Mouse (Mus musculus) R1 (cell line): ENCODE data around the gene Dynlt1c.
"Not testable (repeated sequence)": the region's sequence is repeated elsewhere in the genome, so short reads cannot be mapped to it uniquely, and the experiment has no call there.

ENCODE experiments used
- DNase-seq: peaks from one replicate; pipeline ENCODE4 v3.0.0-alpha.2; 2018; ENCODE audit warnings: low read depth, low spot score

The Dynlt1c gene

DNA sequence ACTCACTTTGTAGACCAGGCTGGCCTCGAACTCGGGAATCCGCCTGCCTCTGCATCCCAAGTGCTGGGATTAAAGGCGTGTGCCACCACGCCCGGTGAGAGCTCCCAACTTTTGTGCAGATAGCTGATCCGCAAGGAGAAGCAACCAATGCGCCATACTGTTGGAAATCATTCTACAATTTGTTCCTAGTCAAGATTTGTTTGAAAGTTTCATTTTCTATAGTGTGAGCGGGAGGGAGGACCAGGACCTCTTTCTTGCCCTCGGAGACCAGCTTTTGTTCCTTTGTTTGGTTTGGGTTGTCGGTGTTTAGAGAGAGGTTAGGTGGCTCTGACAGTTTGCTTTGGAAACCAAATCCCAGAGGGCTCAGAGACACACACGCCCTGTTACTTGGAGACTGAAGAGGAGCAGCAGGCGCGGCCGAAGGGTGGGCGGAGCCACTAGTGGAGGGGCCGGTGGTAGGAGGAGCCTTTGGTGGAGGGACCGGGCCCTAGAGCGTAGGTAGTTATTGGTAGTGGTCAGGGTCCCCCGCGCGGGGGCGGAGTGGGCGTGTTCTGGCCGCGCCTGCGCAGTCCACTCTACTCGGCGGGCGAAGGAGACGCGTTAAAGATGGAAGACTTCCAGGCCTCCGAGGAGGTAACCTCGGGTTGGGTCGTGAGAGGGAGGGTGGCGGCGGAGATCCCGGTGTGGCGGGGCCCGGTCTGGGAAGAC is at the start of gene Dynlt1c:
Dynlt1c (plus strand) TSS at position 468 of the 708 bp plus-strand sequence.
- peak; percentile 95 for DNase-seq

- DNase-seq = not testable (repeated sequence)
Measured at GRCm38 (mm10) chr17:6553798-6554197, 47.7 kb upstream of the Dynlt1c start.

DNA sequence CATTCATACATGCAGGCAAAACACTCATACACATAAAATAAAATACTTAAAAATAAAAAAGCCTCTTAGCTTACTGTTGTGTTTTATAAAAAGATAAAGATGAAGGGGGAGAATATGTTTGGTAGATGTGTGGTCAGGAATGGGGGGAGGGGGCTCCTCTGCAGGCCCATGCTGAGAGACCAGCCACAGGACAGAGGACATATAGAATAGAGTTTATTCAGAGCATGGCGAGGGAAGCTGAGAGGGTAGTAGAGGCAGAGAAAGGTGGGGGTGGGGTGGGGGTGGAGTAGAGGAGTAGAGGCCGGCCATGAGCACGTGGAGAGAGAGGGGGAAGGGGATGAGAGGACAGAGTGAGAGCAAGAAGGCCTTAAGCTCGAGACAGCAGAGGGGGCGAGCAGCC is 47.2 kb upstream of the Dynlt1c start:
- not testable (repeated sequence) for DNase-seq

- DNase-seq = not testable (repeated sequence)
Measured at GRCm38 (mm10) chr17:6559447-6560133, 41.9 kb upstream of the Dynlt1c start.

- not testable (repeated sequence) for DNase-seq
Measured at GRCm38 (mm10) chr17:6564866-6565265, 36.6 kb upstream of the Dynlt1c start.

DNA sequence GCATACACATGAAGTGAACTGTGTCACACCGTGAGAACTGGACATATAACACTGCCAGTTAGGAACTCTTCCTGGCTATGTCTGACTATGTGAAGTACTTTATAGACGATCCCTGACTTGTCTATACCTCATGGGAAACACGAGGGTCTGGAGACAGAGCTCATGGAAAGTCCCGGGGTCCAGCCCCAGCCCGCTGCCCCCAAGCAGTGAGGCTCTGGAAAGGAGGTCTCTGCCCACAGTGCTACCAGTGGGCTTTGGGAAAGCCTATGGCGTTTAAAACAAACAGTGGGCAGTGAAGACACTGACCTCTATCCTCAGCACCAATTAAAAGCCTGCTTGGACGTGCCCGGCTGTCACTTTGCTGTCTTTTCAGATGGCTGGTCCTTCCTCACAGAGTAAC is 33.6 kb upstream of the Dynlt1c start:
- DNase-seq = not testable (repeated sequence)

DNA sequence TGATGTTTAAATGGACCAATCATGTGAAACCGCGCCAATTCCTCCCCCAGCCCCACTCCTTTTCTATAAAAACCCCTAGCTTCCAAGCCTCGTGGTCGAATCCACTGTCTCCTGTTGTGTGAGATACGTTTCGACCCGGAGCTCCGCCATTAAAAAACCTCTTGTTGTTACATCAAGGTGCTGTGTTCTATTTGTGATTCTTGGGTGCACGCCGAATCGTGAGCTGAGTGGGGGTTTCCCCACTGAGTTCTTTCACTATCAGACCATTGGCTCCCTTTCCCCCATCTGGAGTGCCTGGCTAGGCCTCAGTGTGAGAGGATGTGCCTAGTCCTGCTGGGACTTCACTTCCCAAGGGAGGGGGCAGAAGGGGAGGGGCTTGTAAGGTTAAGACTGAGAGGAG is 30.2 kb upstream of the Dynlt1c start:
- DNase-seq = peak; percentile 69

- DNase-seq = peak; percentile 41
Measured at GRCm38 (mm10) chr17:6572202-6572601, 29.3 kb upstream of the Dynlt1c start.

DNA sequence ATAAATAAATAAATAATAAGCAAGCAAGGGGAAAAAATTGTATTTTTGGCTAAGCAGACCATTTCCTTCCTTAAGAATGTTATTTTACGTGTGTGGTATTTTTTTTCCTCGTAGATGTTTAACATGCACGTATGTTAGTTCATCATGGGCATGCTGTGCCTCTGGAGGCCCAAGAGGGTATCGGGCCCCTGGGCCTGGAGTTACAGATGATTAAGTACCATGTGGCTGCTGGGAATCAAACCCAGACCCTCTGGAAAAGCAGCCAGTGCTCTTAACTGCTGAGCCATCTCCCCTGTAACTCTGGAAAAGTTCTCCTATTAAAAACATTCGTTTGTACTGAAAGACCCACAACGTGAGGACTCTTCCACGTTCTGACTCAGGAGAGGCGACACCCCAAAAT is 26.1 kb upstream of the Dynlt1c start:
- peak; percentile 62 for DNase-seq

- not testable (repeated sequence) for DNase-seq
Measured at GRCm38 (mm10) chr17:6588672-6589071, 12.8 kb upstream of the Dynlt1c start.

- not testable (repeated sequence) for DNase-seq
Measured at GRCm38 (mm10) chr17:6592109-6592508, 9.4 kb upstream of the Dynlt1c start.

DNA sequence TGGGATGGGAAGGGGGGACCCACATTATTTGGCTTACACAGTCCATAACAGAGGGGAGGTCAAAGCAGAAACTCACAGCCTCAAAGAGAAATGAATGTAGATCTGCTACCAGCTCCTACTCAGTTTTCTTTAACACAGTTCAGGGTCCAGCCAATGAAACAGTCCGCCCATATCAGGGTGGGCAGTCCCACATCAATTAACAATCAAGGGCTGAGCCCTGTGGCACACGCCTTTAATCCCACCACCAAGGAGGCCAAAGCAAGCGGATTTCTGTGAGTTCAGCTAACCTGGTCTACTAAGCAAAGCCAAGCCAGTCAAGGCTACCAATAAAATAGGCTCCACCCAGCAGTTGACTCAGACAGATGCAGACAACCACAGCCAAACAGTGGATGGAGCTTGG is 7.6 kb upstream of the Dynlt1c start:
- DNase-seq = not testable (repeated sequence)

DNA sequence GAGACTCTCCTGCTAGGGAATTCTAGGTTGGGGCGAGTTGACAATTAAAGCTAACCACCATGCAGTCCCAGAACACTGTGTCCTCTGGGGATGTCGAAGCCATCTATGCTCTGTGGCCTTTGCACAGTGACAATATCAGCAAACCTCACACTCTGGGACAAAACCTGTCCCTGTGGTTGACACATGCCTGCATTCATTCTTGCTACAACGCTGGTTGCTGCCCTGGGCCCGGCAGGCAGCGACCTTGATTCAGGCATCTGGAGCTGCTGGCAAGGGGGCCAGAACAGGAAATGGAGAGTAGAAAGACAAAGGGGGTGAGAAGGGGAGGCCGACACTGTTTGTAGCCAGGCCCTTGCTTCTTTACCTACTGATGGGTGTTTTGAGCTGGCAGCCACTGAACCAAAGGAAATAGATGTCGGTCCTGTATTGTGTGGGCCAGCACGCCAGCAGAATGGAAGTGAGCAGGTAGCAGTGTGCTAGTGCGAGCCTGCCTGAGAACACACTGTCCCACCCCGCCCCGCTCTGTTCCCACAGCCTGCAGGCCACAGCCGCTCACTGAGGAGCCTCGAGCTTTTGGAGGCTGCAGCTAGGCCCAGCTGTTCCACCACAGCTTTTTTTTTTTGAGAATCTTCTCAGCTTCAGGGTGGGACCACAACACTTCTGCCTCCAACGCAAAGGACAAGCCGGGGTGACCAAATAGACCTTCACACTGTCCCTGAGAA is 5.5 kb upstream of the Dynlt1c start:
- peak; percentile 29 for DNase-seq

DNA sequence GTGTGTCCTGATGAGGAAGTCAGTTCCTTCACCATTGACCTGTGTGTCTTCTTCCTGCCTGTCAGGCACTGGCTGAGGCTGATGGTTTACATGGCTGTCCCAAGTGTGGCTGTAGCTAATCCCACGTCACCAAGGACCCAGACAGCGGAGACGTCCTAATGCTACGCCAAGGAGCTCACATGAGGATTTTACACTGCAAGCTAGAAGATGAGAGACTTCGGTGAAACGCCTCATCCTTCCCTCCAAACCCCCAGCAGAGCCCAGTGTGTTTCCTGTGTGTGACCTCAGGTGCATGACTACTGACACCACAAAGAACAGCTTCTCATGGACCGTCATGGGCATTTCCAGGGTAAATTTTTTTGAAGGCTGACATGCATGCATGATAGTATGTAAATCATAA is 3.1 kb upstream of the Dynlt1c start:
- DNase-seq = not testable (repeated sequence)

GRCm38 (mm10) chr17:6600216-6600911 is 1.1 kb upstream of the Dynlt1c start:
- not testable (repeated sequence) for DNase-seq

- DNase-seq = not testable (repeated sequence)
Measured at GRCm38 (mm10) chr17:6602205-6602604, 734 bp downstream of the Dynlt1c start.

- DNase-seq = peak; percentile 44
Measured at GRCm38 (mm10) chr17:6605347-6605746, 3.9 kb downstream of the Dynlt1c start.

- not testable (repeated sequence) for DNase-seq
Measured at GRCm38 (mm10) chr17:6613524-6613923, 12.1 kb downstream of the Dynlt1c start.

DNA sequence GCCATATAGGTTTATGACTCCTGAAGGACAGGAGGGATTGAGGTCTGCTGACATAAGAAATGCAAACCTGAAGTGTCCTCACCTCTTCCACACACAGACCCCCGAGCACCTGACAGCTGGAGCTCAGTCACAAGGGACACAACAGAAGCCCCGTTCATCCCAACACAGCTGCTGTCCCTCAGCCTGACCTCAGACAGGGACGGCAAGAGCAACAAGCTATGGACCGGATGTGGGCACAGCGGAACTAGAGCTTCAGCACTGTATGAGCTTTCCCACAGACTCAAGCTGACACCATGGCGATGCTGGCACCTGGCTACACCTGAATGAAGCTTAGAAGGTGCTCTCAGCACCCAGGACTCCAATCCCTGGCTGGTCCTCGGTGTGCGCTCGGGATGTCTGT is 12.8 kb downstream of the Dynlt1c start:
- DNase-seq = not testable (repeated sequence)

GRCm38 (mm10) chr17:6616731-6617130 is 15.3 kb downstream of the Dynlt1c start:
- not testable (repeated sequence) for DNase-seq

DNA sequence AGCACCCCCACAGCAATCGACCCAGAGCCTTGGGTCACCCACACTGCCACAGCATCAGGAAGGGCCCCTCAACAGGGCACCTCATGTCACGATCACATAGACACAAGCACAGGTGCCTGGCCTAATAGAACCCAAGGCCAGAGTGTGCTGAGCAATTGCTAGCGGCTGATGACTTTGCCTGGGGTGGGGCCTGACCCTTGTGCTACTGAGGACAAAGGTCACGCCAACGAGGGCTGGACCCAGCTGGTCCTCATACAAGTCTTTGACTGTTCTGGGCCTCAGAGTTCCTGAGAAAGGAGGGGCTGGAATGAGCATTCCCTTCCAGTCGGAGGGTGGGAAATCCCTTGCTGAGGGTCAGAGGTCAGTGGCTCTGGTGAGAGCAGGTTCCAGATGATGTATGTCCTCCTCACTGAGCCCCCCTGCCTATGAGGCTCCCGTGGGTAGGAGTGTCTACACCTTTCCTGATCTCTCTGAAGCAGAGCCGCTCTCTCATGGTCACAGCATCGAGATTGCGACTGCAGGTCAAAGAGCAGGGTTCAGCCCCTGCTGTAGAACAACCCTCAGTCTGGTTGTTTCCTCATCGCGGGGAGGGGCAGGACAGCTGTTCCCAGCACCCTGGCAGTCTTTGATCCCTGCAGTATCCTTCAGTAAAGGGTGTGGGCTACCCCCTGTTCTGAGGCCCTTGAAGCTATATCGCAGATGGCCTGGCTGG is 16.4 kb downstream of the Dynlt1c start:
- not testable (repeated sequence) for DNase-seq
